Mouse (Mus musculus) hindbrain, postnatal 0 days (tissue): Measurements from ENCODE around the gene Ntm. TPM values are rescaled to one million over a fixed set of nuclear protein-coding genes. Genes with fewer than 3 reads are reported as not detected.

Source experiments
- ATAC-seq: fragments of 200-750 bp; cut with Nextera tagmentation; 2 replicates; pipeline ENCODE4 v1.8.0; 2017; ENCODE audit warnings: mild to moderate bottlenecking, moderate TSS enrichment, moderate library complexity
- DNase-seq: peaks from one replicate; pipeline ENCODE4 v3.0.0-alpha.2; 2015; ENCODE audit warnings: low spot score
- H3K27ac ChIP-seq: fragments of 300-500 bp; sonication (generic); 2 replicates; pipeline ENCODE4 v1.5.1; 2014; ENCODE audit warnings: mild to moderate bottlenecking
- H3K27me3 ChIP-seq: fragments of 300-500 bp; sonication (generic); 2 replicates; pipeline ENCODE4 v1.6.1; 2014; ENCODE audit warnings: low read length, mixed read lengths; ENCODE audit not compliant: insufficient read depth
- H3K36me3 ChIP-seq: fragments of 300-500 bp; sonication (generic); 2 replicates; pipeline ENCODE4 v1.6.1; 2014; ENCODE audit warnings: low read length, mixed read lengths; ENCODE audit not compliant: insufficient read depth
- H3K4me1 ChIP-seq: fragments of 300-500 bp; sonication (generic); 2 replicates; pipeline ENCODE4 v1.6.1; 2014; ENCODE audit warnings: antibody characterized with exemption, low read length, mixed read lengths; ENCODE audit not compliant: insufficient read depth
- H3K4me2 ChIP-seq: fragments of 300-500 bp; sonication (generic); 2 replicates; pipeline ENCODE4 v1.6.1; 2014; ENCODE audit warnings: low read depth, mild to moderate bottlenecking, low read length, moderate library complexity, mixed read lengths
- H3K4me3 ChIP-seq: fragments of 300-500 bp; sonication (generic); 2 replicates; pipeline ENCODE4 v1.5.1; 2014; ENCODE audit warnings: low read length
- H3K9ac ChIP-seq: fragments of 300-500 bp; sonication (generic); replicated peaks from 2 replicates; pipeline ENCODE4 v1.6.1; 2014; ENCODE audit warnings: mild to moderate bottlenecking, low read length, moderate library complexity, mixed read lengths
- H3K9me3 ChIP-seq: fragments of 300-500 bp; sonication (generic); 2 replicates; pipeline ENCODE4 v1.6.1; 2016; ENCODE audit warnings: low read length, mixed read lengths
- CTCF ChIP-seq: IDR thresholded peaks from 2 replicates; pipeline ENCODE4 v1.5.1; 2016; ENCODE audit warnings: antibody characterized with exemption, control low read depth, low read depth
- WGBS: fragments of 180-500 bp; shearing (Covaris S2); extraction: QIAGEN DNeasy Blood & Tissue Kit; methylation state at CpG from one replicate; pipeline ENCODE4 v1.1.7; 2014; 5-methylcytosine and 5-hydroxymethylcytosine counted together
- polyA plus RNA-seq: library from polyadenylated mRNA; unstranded; fragments of >200 nt; fragmentation: Nextera tagmentation; extraction: Ambion mirVana; gene quantifications from 2 replicates; pipeline ENCODE4 v1.2.1, GENCODE M21; 2015
- total RNA-seq: library from RNA; depleted of rRNA; stranded (reverse); fragments of >200 nt; gene quantifications from 2 replicates; pipeline ENCODE4 v1.2.3, GENCODE M21; 2014

Gene Ntm
- total and polyA plus RNA-seq, 2 experiments from 2014 or later, result 208 to 268 TPM

GRCm38 (mm10) chr9:29866824-29867223 is 96.1 kb downstream of the Ntm start:
- H3K27me3 ChIP-seq, result no peaks in the 10 kb centered on the region
- no peak overlapping the region for H3K9ac ChIP-seq
- WGBS, result 58% methylated on average over 3 of the region's 3 CpGs
- H3K4me3 ChIP-seq, result no peak overlapping the region
- H3K4me1 ChIP-seq, result peaks cover 9% of the 10 kb centered on the region; the same call in 1 of the 2 replicates
- H3K27ac ChIP-seq, result no peak overlapping the region
- ATAC-seq (no peak), DNase-seq (no peak)
- no peak for TF ChIP-seq CTCF
- no peaks in the 10 kb centered on the region for H3K36me3 ChIP-seq
- no peaks in the 10 kb centered on the region for H3K9me3 ChIP-seq
- H3K4me2 ChIP-seq, result no peak overlapping the region

GRCm38 (mm10) chr9:29866101-29866500 is 96.8 kb downstream of the Ntm start:
- WGBS, result 53% methylated on average over 4 of the region's 4 CpGs
- Histone ChIP-seq H3K4me1 (peaks cover 9% of the 10 kb centered on the region; the same call in 1 of the 2 replicates), H3K4me3 (no peak overlapping the region), H3K4me2 (no peak overlapping the region), H3K9ac (no peak overlapping the region), H3K36me3 (no peaks in the 10 kb centered on the region), H3K27me3 (no peaks in the 10 kb centered on the region), H3K9me3 (no peaks in the 10 kb centered on the region), H3K27ac (no peak overlapping the region)
- ATAC-seq, result no peak
- DNase-seq, result no peak
- no peak for TF ChIP-seq CTCF

GRCm38 (mm10) chr9:29865502-29865901 is 97.4 kb downstream of the Ntm start:
- Histone ChIP-seq H3K27me3 (no peaks in the 10 kb centered on the region), H3K4me1 (peaks cover 9% of the 10 kb centered on the region; the same call in 1 of the 2 replicates), H3K4me3 (no peak overlapping the region), H3K9ac (no peak overlapping the region), H3K4me2 (no peak overlapping the region), H3K27ac (no peak overlapping the region), H3K36me3 (no peaks in the 10 kb centered on the region), H3K9me3 (no peaks in the 10 kb centered on the region)
- DNase-seq, result no peak
- TF ChIP-seq CTCF, result no peak
- ATAC-seq, result no peak
- WGBS, result 44% methylated on average over 8 of the region's 8 CpGs

- H3K36me3 ChIP-seq, result no peaks in the 10 kb centered on the region
- no peak overlapping the region for H3K27ac ChIP-seq
- 35% methylated on average over 1 of the region's 1 CpGs for WGBS
- DNase-seq (peak; percentile 74), ATAC-seq (peak; percentile 78; the same call in 1 of the 2 replicates)
- no peak overlapping the region for H3K4me2 ChIP-seq
- H3K9ac ChIP-seq, result no peak overlapping the region
- TF ChIP-seq CTCF, result peak; percentile 60
- no peak overlapping the region for H3K4me3 ChIP-seq
- no peaks in the 10 kb centered on the region for H3K27me3 ChIP-seq
- H3K4me1 ChIP-seq, result peaks cover 9% of the 10 kb centered on the region; the same call in 1 of the 2 replicates
- no peaks in the 10 kb centered on the region for H3K9me3 ChIP-seq
Observed at GRCm38 (mm10) chr9:29864886-29865285, 98.1 kb downstream of the Ntm start.

GRCm38 (mm10) chr9:29862408-29862807 is 100.5 kb downstream of the Ntm start:
- peaks cover 5% of the 10 kb centered on the region; the same call in 1 of the 2 replicates for H3K4me1 ChIP-seq
- H3K4me3 ChIP-seq, result no peak overlapping the region

GRCm38 (mm10) chr9:29859256-29860048 is 103.5 kb downstream of the Ntm start:
- H3K4me1 ChIP-seq, result no peaks in the 10 kb centered on the region
- no peaks in the 10 kb centered on the region for H3K9me3 ChIP-seq
- DNase-seq (no peak), ATAC-seq (no peak)
- no peak overlapping the region for H3K4me3 ChIP-seq
- H3K4me2 ChIP-seq, result no peak overlapping the region
- no peak overlapping the region for H3K9ac ChIP-seq
- no peaks in the 10 kb centered on the region for H3K36me3 ChIP-seq
- no peaks in the 10 kb centered on the region for H3K27me3 ChIP-seq
- 88% methylated on average over 6 of the region's 6 CpGs for WGBS
- H3K27ac ChIP-seq, result no peak overlapping the region
- TF ChIP-seq CTCF, result no peak

More at GRCm38 (mm10) chr9:29862408-29862807, 100.5 kb downstream of the Ntm start:
- DNase-seq (no peak), ATAC-seq (no peak)
- Histone ChIP-seq H3K9me3 (no peaks in the 10 kb centered on the region), H3K9ac (no peak overlapping the region), H3K4me2 (no peak overlapping the region), H3K36me3 (no peaks in the 10 kb centered on the region), H3K27me3 (no peaks in the 10 kb centered on the region), H3K27ac (no peak overlapping the region)
- TF ChIP-seq CTCF, result no peak
- 41% methylated on average over 5 of the region's 5 CpGs for WGBS
